Mouse (Mus musculus): Measurements from ENCODE around the gene 4930524J08Rik. TPM values are rescaled to one million over a fixed set of nuclear protein-coding genes. Genes with fewer than 3 reads are reported as not detected.

4930524J08Rik gene
- 1 to 10 TPM; 1.6 to 2.1 TPM for total RNA-seq (2021)

DNA sequence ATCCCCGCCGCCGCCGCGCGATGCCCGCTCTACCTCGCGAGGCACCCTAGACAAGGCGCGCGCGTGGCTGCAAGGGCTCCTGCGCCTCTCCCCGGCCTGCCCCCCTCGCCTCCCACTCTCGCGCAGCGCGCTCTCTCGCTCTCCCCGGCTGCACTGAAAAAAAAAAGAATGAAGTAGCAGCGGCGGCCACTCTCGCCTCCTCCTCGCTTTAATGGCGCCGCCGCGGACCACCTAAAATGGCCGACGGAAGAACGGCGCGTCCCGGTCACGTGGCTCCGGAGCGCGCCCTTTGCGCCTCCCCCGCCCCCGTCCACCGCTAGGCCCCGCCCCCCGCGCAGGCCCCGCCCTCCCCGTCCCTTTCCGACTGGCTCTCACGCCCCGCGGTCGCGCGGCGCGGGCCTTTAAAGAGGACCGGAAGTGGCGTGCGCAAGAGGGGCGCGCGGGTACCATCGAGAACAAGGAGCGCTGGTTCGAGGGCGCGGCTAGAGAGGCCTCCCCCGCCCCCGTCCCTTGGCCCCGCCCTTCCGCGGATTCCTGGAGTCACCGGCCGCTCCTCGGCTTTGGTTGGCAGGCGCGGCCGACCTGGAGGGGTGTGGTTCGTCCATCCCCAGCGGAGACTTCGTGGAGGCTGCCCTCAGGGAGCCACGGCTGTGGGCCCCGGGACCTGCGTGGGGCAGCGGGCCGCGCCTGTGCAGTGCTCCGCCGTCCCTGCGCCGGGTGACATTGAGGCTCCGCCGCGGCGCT, at the start of gene 4930524J08Rik, which contains the start of gene Hnrnpd:
4930524J08Rik (plus strand) TSS at position 363 of the 744 bp plus-strand sequence.
Hnrnpd (minus strand) TSS at position 240 of the 744 bp plus-strand sequence.
- DNase-seq (ENCODE audit: extremely low spot score in 1 of 2, low spot score in 1 of 2): peak; percentile 78 to 83

DNA sequence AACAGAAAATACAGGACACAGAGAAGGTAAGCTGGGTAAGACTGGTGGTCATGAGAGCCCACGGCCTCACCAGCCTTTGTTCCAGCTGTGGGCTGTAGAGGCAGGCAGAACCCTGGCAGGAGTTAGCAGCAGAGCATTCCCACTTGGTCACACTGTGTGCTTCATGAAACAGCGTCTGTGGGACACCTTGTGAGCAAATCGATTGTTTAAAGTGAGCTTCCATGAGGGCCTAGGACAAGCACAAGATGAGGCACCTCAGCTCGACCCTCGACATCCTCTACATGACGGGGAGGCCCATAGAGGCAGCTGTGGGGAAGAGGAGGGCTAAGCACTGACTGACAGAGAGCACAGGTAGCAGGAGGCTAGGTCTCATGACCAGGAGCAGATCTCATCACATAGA, 47.0 kb upstream of the 4930524J08Rik start:
- no peak for DNase-seq (ENCODE audit: extremely low spot score in 1 of 2, low spot score in 1 of 2)

DNA sequence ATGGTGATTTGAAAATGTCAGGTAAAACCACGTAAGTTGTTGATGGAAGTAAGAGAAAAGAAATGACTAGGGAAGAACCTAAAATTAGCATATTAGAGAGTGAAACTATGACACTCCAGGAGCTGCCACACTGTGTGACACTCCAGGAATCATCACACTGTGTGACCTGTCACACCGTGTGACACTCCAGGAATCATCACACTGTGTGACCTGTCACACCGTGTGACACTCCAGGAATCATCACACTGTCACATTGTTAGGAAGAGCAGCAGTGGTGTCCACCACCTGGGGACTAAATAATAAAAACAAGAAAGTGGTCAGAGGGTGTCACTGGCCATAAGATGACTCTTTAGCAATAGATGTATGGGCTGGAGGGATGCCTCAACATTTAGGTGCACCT, 39.4 kb upstream of the 4930524J08Rik start:
- DNase-seq (ENCODE audit: extremely low spot score in 1 of 2, low spot score in 1 of 2): no peak

DNA sequence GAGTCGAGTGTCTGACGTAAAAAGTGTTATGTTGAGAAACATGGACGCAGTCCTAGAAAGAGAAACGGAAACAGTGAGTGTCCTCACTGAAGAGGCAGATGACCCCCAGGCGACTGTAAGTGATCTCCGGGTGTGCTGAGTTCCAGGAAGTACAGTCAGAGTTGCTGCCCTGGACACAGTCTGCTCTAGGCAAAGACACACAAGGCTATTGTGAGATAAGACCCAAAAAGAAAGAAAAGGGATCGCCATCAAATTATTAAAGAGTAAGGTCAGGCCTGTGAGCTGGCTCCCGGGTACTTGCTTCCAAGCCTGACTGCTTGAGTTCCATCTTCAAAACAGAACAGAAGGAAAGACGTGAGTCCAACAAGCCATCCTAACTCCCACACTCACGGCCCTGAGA, 37.6 kb upstream of the 4930524J08Rik start:
- DNase-seq (ENCODE audit: extremely low spot score in 1 of 2, low spot score in 1 of 2): no peak

DNA sequence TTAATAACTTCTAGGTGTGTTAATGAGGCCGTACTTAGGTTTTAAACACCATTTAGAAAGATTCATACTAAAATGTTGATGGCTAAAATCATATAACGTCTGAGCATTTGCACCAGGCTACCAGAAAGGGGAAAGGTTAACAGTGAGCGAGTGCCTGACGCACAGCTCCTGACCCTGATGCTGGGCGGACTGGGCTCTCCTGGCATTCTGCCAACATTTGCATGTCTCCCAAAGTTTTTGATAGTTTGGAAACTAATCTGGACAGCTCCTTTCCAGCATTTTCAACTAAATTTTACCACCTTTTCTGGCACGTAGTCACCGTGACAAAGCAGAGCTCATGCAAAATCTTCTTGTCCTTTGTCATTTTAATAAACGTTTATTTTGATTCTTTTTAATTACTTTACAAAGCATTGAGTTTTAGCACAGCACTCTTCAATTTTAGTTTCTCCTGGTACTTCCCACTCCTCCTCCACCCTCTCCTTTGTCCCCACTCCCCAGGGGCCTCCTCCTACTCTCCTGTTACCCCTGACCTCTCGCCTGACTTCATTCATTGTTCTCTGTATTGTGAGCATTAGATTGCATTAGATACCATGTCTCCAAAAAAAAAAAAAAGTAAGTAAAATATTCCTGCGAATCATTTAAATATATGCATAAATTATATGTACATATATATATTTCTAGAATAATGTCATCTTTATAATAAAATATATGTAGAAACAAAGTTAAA, 36.9 kb upstream of the 4930524J08Rik start:
- no peak for DNase-seq (ENCODE audit: extremely low spot score in 1 of 2, low spot score in 1 of 2)

DNA sequence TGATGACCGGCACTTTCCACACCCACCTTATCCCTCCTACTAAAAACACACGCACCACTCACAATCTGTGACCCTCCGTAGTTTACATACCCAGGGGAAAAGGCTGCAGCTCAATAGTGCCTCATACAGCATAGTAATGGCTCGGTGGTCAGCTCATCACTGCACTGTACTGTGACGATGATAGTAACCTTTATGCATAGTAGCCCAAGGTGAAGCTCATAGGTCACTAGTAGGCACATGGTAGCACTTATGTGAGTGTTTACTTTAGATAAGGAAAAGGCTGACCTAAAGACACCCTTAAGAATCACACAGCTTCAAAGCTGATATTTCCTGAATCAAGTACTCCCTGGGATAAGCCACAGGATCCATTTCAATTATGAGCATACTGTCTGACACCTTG, 26.3 kb upstream of the 4930524J08Rik start:
- no peak for DNase-seq (ENCODE audit: extremely low spot score in 1 of 2, low spot score in 1 of 2)

DNA sequence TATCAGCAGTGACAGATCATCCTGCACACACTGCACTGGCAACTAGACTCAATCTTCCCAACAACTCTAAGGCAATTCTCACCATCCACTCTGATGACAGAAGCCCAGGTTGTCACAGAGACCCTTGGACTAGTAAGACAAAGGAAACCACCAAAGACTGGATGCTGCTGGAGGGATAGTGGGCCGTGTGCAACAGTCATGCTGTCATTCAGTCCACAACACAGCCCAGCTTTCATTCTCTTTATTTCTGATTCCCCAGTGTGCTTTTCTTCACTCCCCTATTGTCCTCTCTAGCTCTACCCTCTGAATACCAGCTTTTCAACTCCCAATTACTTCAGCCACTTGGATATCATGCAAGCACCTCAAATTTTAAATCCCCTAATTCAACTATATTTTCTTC, 25.0 kb upstream of the 4930524J08Rik start:
- DNase-seq (ENCODE audit: extremely low spot score in 1 of 2, low spot score in 1 of 2): no peak

DNA sequence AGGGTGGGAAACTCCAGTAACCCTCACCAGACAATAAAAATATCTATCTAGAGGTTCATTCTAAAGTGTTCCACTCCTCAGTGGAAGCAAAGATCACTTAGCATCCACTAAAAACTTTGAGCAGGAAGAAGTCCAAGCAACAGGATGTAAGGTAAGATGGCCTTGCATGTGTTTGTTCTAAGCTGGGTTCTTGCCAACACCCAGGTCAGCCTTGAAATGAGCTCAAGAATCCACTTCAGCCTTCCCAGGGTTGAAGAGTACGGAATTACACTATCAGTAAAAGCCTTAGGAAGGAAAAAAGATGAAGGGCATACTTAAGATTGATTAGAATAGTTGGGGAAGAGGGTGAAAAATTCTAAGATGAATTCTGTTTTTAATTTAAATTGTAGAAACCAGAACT, 20.2 kb upstream of the 4930524J08Rik start:
- no peak for DNase-seq (ENCODE audit: extremely low spot score in 1 of 2, low spot score in 1 of 2)

DNA sequence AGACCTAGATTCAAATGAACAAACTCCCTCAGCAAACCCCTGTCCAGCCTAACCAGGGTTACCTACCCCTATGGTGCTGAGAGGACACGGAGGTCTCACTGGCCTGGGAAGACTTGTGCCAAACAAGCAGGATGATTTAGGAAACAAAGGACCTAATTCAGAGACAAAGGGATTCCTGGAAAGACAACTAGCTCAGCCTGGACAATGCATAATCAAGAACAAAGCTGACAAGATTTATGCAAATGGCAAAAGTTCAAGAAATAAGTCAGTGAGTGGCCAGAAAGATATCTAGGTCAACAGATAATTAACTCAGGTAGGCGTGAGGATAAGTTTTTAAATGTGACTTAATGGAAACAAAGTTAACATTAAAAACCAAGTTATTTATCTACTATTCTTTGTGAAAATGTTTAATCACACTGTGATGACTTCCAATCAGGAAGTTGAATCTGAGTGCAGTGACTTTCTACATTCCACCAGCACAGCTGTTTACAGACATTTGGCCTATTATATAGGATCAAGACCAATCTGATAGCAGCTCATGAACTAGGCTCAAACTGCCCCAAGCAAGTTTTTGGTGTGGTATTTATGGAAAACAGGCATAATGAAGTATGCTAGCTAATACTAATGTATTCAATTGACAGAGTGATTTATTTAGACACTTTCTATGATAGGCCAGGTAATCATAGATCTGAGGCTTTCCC, 19.5 kb upstream of the 4930524J08Rik start:
- no peak for DNase-seq (ENCODE audit: extremely low spot score in 1 of 2, low spot score in 1 of 2)

DNA sequence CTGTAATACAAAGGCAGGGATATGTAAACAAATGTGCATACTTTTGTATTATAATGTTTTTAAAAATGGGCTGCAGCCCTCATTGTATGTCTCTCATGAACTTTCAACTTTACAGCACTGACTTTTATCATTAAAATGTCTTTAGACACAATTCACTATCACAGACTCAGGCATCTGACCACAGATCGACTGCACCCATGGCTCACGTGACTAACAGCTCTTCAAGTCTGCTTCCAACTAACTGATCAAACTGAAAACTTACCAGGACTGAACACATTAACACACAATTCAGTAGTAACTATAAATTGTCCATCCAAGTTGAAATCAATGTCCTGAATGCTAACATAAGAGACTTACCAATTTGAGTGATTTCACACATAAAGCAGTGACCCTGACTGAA, 18.9 kb upstream of the 4930524J08Rik start:
- no peak for DNase-seq (ENCODE audit: extremely low spot score in 1 of 2, low spot score in 1 of 2)

DNA sequence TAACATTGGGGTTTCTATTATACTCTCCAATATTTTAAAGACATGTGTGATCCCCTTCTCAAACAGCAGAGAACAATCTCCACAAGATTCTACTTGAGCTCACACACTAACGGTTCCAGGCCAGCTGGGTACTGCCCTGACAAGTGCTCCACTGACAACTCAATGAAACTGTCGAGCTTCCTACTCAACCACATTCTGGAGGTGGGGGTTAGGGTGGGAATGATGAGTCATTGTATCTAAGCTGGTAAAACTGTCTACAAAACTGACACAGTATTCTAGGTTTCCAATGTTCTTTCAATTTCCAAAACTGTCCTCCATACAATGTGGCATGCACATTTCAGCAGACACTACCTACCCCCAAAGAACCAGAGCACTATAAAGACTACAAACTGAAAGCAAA, 4.9 kb upstream of the 4930524J08Rik start:
- DNase-seq (ENCODE audit: extremely low spot score in 1 of 2, low spot score in 1 of 2): no peak

DNA sequence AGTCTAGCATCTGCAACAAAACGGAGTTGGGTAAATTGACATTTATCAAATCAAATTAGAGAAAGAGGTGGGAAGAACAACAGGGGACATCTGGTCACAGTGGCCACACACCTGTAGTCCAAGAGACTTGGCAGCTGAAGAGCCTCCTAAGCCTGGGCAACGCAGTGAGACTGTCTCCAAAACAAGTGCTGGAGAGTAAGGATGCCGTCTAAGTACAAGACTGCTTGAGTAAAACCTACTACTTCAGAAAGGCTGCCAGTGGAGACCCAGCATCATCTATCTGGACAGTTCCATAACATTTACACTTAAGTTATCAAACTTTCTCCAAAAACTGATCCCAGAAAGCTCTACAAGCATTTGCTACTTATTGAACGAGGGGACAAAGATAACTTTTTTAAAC, 3.8 kb upstream of the 4930524J08Rik start:
- no peak for DNase-seq (ENCODE audit: extremely low spot score in 1 of 2, low spot score in 1 of 2)

DNA sequence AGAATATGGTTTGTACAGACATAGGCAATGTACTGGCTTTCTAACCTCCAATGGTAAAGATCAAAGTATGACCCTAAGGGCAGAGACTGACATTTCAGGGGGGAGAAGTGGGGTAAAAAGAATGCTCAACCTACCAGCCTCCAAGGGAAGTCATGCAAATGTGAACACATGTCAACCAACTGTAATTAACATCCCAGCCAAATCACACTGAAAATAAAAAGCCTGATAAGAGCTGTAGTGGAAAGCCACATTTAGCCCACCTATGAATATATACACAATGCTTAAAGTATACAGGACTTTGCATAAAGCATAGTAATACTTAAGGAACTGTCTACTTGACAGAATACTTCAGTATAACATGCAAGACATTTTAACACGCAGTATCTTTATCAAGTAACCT, 3.1 kb upstream of the 4930524J08Rik start:
- DNase-seq (ENCODE audit: extremely low spot score in 1 of 2, low spot score in 1 of 2): no peak

DNA sequence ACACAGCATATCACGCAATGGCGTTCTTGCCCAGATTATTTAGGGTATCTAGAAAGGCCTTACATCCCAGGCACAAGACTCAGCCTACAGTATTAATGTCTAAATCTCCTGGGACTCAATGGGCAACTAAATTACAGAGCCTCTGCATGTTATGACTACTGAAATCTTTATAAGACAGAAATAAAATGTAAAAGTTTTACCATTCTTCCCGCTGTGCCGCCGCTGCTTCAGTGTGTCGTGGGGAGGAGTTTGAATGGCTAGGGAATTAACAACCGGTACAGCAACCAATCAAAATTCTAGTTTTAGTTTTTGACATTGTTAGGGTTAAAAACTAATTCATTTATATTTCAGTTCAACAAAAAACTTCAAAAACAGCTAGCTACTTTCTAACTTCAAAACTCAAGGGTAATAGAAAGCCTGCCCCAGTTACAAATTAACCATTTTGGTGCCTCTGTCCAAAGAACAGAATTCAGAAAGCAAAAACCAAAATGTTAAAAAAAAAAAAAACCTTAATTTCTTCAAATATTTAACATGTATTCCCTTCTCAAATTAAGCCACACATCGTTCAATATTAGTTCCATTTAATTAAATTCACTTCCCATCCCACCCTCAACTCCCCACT, 2.4 kb upstream of the 4930524J08Rik start:
- no peak for DNase-seq (ENCODE audit: extremely low spot score in 1 of 2, low spot score in 1 of 2)

DNA sequence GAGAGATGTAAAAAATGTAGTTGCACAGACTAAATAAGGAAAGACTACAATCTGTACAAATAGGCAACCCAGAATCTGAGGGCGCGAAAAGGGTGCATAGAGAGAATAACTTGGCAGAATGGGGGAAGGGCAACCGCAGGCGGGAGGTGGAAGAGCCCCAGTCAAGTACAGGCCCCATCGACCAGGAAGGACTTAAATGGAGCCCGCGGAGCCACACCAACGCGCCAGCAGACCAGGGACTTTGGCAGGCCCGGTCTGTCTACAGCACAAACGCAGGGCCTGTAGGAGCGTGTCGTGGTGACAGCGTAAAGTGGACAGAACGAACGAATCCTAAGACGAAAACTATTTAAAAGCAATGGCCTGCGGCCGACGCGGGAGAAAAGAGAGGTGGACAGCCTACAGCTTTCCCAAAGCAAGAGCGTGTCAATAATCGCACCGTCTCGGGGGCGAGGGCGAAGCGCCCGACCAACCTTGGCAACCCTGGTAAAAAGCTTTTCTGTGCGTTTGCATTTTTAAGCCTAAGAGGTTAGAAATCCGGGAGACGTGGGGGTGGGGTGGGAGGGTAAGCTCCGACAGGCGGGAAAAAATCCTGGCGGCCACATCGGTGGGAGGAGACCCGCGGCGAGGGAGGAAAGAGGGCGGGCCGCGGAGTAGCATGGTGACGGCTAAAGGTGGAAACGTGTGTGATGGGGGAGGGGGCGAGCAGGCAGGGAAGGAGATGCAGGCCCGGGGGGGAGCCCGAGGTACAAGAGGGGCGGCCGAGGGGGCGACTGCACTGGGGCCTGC, 1.2 kb upstream of the 4930524J08Rik start:
- peak; percentile 54 to 59 for DNase-seq (ENCODE audit: extremely low spot score in 1 of 2, low spot score in 1 of 2)

DNA sequence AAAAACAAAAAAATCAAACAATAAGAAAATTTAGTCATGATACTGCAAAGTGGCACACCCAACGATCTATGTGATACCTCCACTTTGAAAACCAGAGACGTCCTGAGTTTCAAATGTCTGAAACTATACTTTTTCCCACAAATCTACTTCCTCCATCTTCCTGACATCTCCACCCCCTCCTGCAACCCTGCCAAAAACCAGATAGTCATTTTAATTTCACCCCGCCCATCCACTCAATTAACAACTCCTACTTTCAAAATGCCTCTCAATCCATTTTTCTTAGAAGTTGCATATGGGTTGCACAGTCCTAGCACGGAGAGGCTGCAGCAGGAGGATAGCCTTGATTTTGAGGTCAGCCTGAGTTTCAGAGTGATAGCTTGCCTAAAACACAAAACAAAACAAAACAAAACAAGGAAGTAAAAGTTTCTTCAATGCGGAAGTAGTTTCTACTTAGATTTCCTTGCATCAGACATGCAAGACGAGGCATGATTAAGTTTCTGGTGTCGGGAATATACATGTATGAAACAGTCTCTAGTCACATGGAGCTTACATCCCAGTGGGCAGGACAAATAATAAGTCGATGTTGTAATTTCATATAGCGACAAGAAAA, 4.7 kb downstream of the 4930524J08Rik start:
- DNase-seq (ENCODE audit: extremely low spot score in 1 of 2, low spot score in 1 of 2): no peak

DNA sequence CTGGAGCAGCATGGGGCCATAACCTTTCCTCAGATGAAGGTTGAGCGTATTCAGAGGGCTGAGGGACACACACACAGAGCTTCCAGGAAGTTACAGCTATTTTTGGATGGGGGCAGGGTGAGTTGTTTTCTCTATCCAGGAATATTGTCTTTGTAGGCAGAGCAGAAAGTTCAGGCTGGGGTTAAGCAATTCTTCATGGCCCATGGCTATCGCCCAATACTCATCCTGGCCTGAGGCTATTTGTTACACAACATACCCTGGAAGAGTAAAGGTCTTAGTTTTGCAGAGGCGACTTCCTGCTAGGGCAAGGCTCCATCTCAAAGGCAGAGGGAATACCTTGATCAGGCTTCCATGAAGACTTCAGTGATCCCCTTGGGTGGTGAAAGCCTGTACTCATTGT, 15.3 kb downstream of the 4930524J08Rik start:
- no peak for DNase-seq (ENCODE audit: extremely low spot score in 1 of 2, low spot score in 1 of 2)

DNA sequence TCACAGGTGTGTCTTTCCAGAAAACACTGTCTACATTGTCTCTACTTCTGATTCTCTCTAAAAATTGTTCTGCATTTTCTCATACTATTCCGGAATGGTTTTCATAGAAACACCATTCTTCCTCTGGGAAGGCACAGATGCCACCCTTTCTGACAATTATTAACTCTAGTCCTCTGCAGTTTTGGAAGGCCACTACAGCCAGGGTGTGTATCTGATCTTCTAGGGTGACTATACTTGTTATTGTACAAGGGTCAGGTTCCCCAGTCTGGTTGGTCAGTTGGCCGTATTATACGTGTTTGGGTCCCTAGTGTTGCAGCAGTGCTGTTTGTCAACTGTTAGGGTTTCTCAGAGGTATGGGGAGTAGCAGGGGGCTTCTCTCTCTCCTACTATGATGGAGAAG, 15.8 kb downstream of the 4930524J08Rik start:
- no peak for DNase-seq (ENCODE audit: extremely low spot score in 1 of 2, low spot score in 1 of 2)

DNA sequence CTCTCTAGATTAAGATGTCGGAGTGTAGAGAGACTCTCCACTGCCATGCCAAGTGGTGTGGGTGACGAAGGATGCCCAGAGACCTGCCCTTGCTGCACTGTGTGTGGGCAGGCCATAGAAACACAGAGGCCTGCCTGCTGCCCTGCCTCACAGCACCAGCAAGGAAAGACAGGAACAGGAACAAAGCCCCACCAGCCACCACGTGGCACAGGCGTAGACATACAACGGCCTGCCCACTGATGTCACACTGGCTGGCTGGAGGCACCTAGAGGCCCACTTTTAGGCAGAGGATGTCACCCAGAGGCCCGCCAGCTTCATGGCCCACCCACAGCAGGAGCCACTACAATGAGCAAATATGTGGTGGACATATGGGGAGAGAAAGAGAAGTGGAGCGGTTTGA, 21.2 kb downstream of the 4930524J08Rik start:
- DNase-seq (ENCODE audit: extremely low spot score in 1 of 2, low spot score in 1 of 2): no peak

DNA sequence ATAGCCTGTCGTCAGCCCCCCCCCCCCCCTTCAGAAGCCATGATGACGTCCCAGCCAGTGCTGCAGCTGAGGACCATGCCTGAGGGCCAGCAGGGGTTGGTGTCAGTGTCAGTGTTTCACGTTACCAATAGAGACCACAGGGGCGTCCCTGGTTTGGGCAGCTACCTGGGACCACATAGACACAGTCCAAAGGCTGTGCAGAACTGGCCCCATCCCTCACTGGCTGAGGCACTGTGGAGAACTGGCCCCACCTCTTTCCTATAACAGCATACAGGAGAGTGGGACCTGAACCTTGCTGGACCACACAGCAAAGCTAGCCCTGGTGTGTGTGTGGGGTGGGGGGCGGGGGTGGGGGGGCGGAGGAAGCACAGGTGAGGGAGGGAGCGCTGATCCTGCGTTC, 21.6 kb downstream of the 4930524J08Rik start:
- no peak for DNase-seq (ENCODE audit: extremely low spot score in 1 of 2, low spot score in 1 of 2)

All from layer of hippocampus, postnatal 25 days (tissue).